Mouse (Mus musculus) heart, embryonic 11.5 days (tissue): ENCODE data around the gene Asna1. TPM values are rescaled to one million over a fixed set of nuclear protein-coding genes. Genes with fewer than 3 reads are reported as not detected.

Source experiments
- ATAC-seq: fragments of 200-750 bp; cut with Nextera tagmentation; replicated peaks from 2 replicates; pipeline ENCODE4 v1.8.0; 2017; ENCODE audit warnings: moderate library complexity; ENCODE audit not compliant: insufficient number of reproducible peaks, low FRiP score, low TSS enrichment
- H3K27ac ChIP-seq: fragments of 300-500 bp; sonication (generic); 2 replicates; pipeline ENCODE4 v1.5.1; 2014; ENCODE audit warnings: mild to moderate bottlenecking, low read depth, low read length
- H3K27me3 ChIP-seq: fragments of 300-500 bp; sonication (generic); 2 replicates; pipeline ENCODE4 v1.6.1; 2014; ENCODE audit warnings: mild to moderate bottlenecking, low read length, mixed read lengths; ENCODE audit not compliant: control insufficient read depth, insufficient read depth
- H3K36me3 ChIP-seq: fragments of 300-500 bp; sonication (generic); 2 replicates; pipeline ENCODE4 v1.6.1; 2014; ENCODE audit warnings: mild to moderate bottlenecking, low read length, moderate library complexity, mixed read lengths; ENCODE audit not compliant: control insufficient read depth, insufficient read depth
- H3K4me1 ChIP-seq: fragments of 300-500 bp; sonication (generic); 2 replicates; pipeline ENCODE4 v1.6.1; 2014; ENCODE audit warnings: low read length; ENCODE audit not compliant: control insufficient read depth, insufficient read depth
- H3K4me2 ChIP-seq: fragments of 300-500 bp; sonication (generic); 2 replicates; pipeline ENCODE4 v1.6.1; 2014; ENCODE audit warnings: mild to moderate bottlenecking, moderate library complexity
- H3K4me3 ChIP-seq: fragments of 300-500 bp; sonication (generic); 2 replicates; pipeline ENCODE4 v1.5.1; 2014; ENCODE audit warnings: low read depth, low read length
- H3K9ac ChIP-seq: fragments of 300-500 bp; sonication (generic); 2 replicates; pipeline ENCODE4 v1.6.1; 2014; ENCODE audit warnings: mild to moderate bottlenecking, low read depth, low read length, moderate library complexity
- H3K9me3 ChIP-seq: fragments of 300-500 bp; sonication (generic); replicated peaks from 2 replicates; pipeline ENCODE4 v1.6.1; 2016; ENCODE audit warnings: low read length; ENCODE audit not compliant: control insufficient read depth
- WGBS: fragments of 180-500 bp; shearing (Covaris S2); extraction: QIAGEN DNeasy Blood & Tissue Kit; methylation state at CpG from one replicate; pipeline ENCODE4 v1.1.7; 2014; ENCODE audit not compliant: insufficient replicate concordance; 5-methylcytosine and 5-hydroxymethylcytosine counted together
- microRNA-seq: library from miRNA; unstranded; fragments of <30 nt; microRNA quantifications from one replicate; pipeline ENCODE4, GENCODE M21; 2016; ENCODE audit warnings: borderline number of aligned reads
- polyA plus RNA-seq: library from polyadenylated mRNA; unstranded; fragments of >200 nt; fragmentation: Nextera tagmentation; extraction: Ambion mirVana; gene quantifications from 2 replicates; pipeline ENCODE4 v1.2.1, GENCODE M21; 2014

Asna1 gene
- polyA plus RNA-seq, 1 experiment from 2014 or later = 118 TPM

GRCm38 (mm10) chr8:84970913-84971312 lies 54.2 kb downstream of the Asna1 start:
- Histone ChIP-seq H3K9ac (peak overlapping the region; percentile 97), H3K4me3 (peak overlapping the region; percentile 64), H3K4me2 (peak overlapping the region; percentile 92), H3K4me1 (peaks cover 28% of the 10 kb centered on the region), H3K27ac (peak overlapping the region; percentile 77), H3K9me3 (no peaks in the 10 kb centered on the region), H3K36me3 (peaks cover 12% of the 10 kb centered on the region), H3K27me3 (no peaks in the 10 kb centered on the region)
- WGBS = 34% methylated on average over 5 of the region's 5 CpGs
- peak; percentile 74 for ATAC-seq

- H3K27me3 ChIP-seq = no peaks in the 10 kb centered on the region
- H3K4me2 ChIP-seq = peak overlapping the region; percentile 92
- no peak for ATAC-seq
- H3K9ac ChIP-seq = peak overlapping the region; percentile 97
- H3K4me1 ChIP-seq = peaks cover 25% of the 10 kb centered on the region
- H3K9me3 ChIP-seq = no peaks in the 10 kb centered on the region
- peaks cover 12% of the 10 kb centered on the region for H3K36me3 ChIP-seq
- WGBS = 13% methylated on average over 21 of the region's 21 CpGs
- H3K27ac ChIP-seq = peak overlapping the region; percentile 77
- peak overlapping the region; percentile 64 for H3K4me3 ChIP-seq
These were observed 54.8 kb downstream of the Asna1 start for GRCm38 (mm10) chr8:84970135-84970790.

- peak; percentile 64 for ATAC-seq
- under 1% methylated on average over 56 of the region's 56 CpGs for WGBS
- Histone ChIP-seq H3K27me3 (no peaks in the 10 kb centered on the region), H3K4me3 (peak within 1 kb of the TSS; percentile 64), H3K36me3 (peaks cover 12% of the 10 kb centered on the region), H3K4me2 (peak within 1 kb of the TSS; percentile 92), H3K27ac (peak within 1 kb of the TSS; percentile 77), H3K9me3 (no peaks in the 10 kb centered on the region), H3K4me1 (peaks cover 29% of the 10 kb centered on the region), H3K9ac (peak within 1 kb of the TSS; percentile 97)
These were observed 55.6 kb downstream of the Asna1 start, which contains the start of the genes Gm49661, Prdx2 and Rnaseh2a for GRCm38 (mm10) chr8:84969241-84970134. Gene Gm49661, minus strand, starts transcription at chr8:84969433. Gene Prdx2, plus strand, starts transcription at chr8:84969587. Gene Rnaseh2a, minus strand, starts transcription at chr8:84969767.

GRCm38 (mm10) chr8:84968650-84969049 lies 56.4 kb downstream of the Asna1 start:
- Histone ChIP-seq H3K4me1 (peaks cover 29% of the 10 kb centered on the region), H3K9ac (peak overlapping the region; percentile 97), H3K36me3 (peaks cover 12% of the 10 kb centered on the region), H3K4me2 (peak overlapping the region; percentile 92), H3K9me3 (no peaks in the 10 kb centered on the region), H3K4me3 (peak overlapping the region; percentile 64), H3K27ac (peak overlapping the region; percentile 77), H3K27me3 (no peaks in the 10 kb centered on the region)
- WGBS = 25% methylated on average over 2 of the region's 2 CpGs
- no peak for ATAC-seq

Small RNA genes within 50 kb of the gene (microRNA-seq; reads per million reads assigned to microRNA genes)
- gene Mir7070 = 2.3 reads per million, percentile 28 among the genes with 10 or more reads in this experiment

Other genes with a start within 250 kb of the Asna1 start
- gene Nfix, start 224.9 kb downstream of the Asna1 start, polyA plus RNA-seq = 6.1 and 7.6 TPM in 2 replicates
- 5.0 and 6.0 TPM in 2 replicates for gene Dand5, start 202.5 kb downstream of the Asna1 start, polyA plus RNA-seq
- gene Gadd45gip1, start 193.8 kb downstream of the Asna1 start, polyA plus RNA-seq = 51.5 and 52.2 TPM in 2 replicates
- gene Rad23a, start 184.6 kb downstream of the Asna1 start, polyA plus RNA-seq = 125 and 127 TPM in 2 replicates
- gene Calr, start 178.3 kb downstream of the Asna1 start, polyA plus RNA-seq = 830 and 894 TPM in 2 replicates
- gene Farsa, start 168.3 kb downstream of the Asna1 start, polyA plus RNA-seq = 53.6 and 54.5 TPM in 2 replicates
- gene Syce2, start 153.2 kb downstream of the Asna1 start, polyA plus RNA-seq = 44.2 and 49.6 TPM in 2 replicates
- gene Gcdh, start 131.4 kb downstream of the Asna1 start, polyA plus RNA-seq = 36.2 and 40.4 TPM in 2 replicates
- gene Klf1, start 123.4 kb downstream of the Asna1 start, polyA plus RNA-seq = 48.7 and 65.0 TPM in 2 replicates
- 4.3 and 5.4 TPM in 2 replicates for gene Dnase2a, start 116.7 kb downstream of the Asna1 start, polyA plus RNA-seq
- 0.27 TPM in 1 of 2 replicates, not detected in the other for gene Mast1, start 87.9 kb downstream of the Asna1 start, polyA plus RNA-seq
- not detected in 2 replicates for gene Rtbdn, start 78.3 kb downstream of the Asna1 start, polyA plus RNA-seq
- gene Gm49661, start 55.8 kb downstream of the Asna1 start, polyA plus RNA-seq = not detected in 2 replicates
- gene Prdx2, start 55.7 kb downstream of the Asna1 start, polyA plus RNA-seq = 862 and 992 TPM in 2 replicates
- 95.9 and 106 TPM in 2 replicates for gene Rnaseh2a, start 55.5 kb downstream of the Asna1 start, polyA plus RNA-seq
- 7.6 and 9.3 TPM in 2 replicates for gene Junb, start 46.6 kb downstream of the Asna1 start, polyA plus RNA-seq
- 6.7 and 7.1 TPM in 2 replicates for gene Hook2, start 34.7 kb downstream of the Asna1 start, polyA plus RNA-seq
- gene Best2, start 10.8 kb downstream of the Asna1 start, polyA plus RNA-seq = not detected in 2 replicates
- gene Trir, start 1.5 kb upstream of the Asna1 start, polyA plus RNA-seq = 99.7 and 101 TPM in 2 replicates
- 15.7 and 16.2 TPM in 2 replicates for gene Tnpo2, start 11.6 kb upstream of the Asna1 start, polyA plus RNA-seq
- gene Fbxw9, start 34.8 kb upstream of the Asna1 start, polyA plus RNA-seq = 15.9 and 17.8 TPM in 2 replicates
- 1.5 TPM in 1 of 2 replicates, not detected in the other for gene Gm5741, start 42.7 kb upstream of the Asna1 start, polyA plus RNA-seq
- 57.6 and 60.0 TPM in 2 replicates for gene Dhps, start 46.5 kb upstream of the Asna1 start, polyA plus RNA-seq
- gene Wdr83os, start 55.5 kb upstream of the Asna1 start, polyA plus RNA-seq = 120 and 124 TPM in 2 replicates
- 36.5 and 43.0 TPM in 2 replicates for gene Wdr83, start 56.0 kb upstream of the Asna1 start, polyA plus RNA-seq
- gene Man2b1, start 58.0 kb upstream of the Asna1 start, polyA plus RNA-seq = 25.1 and 27.3 TPM in 2 replicates
- gene Zfp791, start 97.8 kb upstream of the Asna1 start, polyA plus RNA-seq = 0.46 and 0.59 TPM in 2 replicates
- gene Cks1brt, start 126.6 kb upstream of the Asna1 start, polyA plus RNA-seq = not detected in 2 replicates
- not detected in 2 replicates for gene Olfr371, start 200.7 kb upstream of the Asna1 start, polyA plus RNA-seq